Mouse (Mus musculus): ENCODE measurements around the gene Ksr2. TPM values are rescaled to one million over a fixed set of nuclear protein-coding genes. Genes with fewer than 3 reads are reported as not detected.
A peak's percentile ranks its signal among the peaks of the same experiment; 100 is the strongest.
"Not testable (repeated sequence)": the region's sequence is repeated elsewhere in the genome, so short reads cannot be mapped to it uniquely, and the experiment has no call there.

Gene Ksr2
- polyA plus RNA-seq, 1 experiment from 2014 or later, result 0.16 TPM

DNA sequence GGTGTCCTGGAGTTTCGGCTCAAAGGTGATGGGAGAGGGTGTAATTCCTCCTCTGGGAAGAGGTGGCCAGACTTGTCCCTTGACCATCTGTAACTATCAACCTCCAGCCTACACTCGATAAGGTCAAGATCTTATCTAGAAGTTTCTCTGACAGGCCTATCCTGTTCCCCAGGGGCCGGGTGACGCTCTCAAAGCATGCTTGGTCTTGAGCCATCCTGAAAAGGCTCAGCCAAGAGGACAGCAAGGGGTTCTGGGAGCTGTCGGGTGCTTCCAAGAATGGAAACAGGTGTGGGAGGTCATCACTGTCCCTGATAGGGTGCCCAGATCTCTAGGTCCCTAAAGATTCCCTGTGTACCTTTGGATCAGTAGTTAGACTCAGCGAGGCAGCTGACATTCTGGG is 4.4 kb upstream of the Ksr2 start:
- no peaks in the 10 kb centered on the region for H3K27me3 ChIP-seq (ENCODE audit: control insufficient read depth, insufficient read depth, low read length)
- H3K36me3 ChIP-seq (ENCODE audit: control insufficient read depth, insufficient read depth, low read length), result no peaks in the 10 kb centered on the region
- no peak overlapping the region for H3K9ac ChIP-seq (ENCODE audit: low read length)
- no peak for TF ChIP-seq EP300 (optimal IDR thresholded peaks at IDR 0.05)
- no peak for TF ChIP-seq CTCF (IDR thresholded peaks at IDR 0.05; ENCODE audit: low read depth)
- no peak overlapping the region for H3K4me2 ChIP-seq (replicated peaks; ENCODE audit: low read depth)
- H3K4me1 ChIP-seq (replicated peaks; ENCODE audit: control insufficient read depth, insufficient read depth), result no peaks in the 10 kb centered on the region
- no peak for ATAC-seq (ENCODE audit: low FRiP score, low TSS enrichment)
- no peak overlapping the region for H3K4me3 ChIP-seq (ENCODE audit: low read depth, low read length)
- WGBS, result 67% methylated on average over 6 of the region's 6 CpGs
- no peak for DNase-seq (ENCODE audit: low spot score)
- H3K27ac ChIP-seq (replicated peaks), result no peak overlapping the region
- no peaks in the 10 kb centered on the region for H3K9me3 ChIP-seq (ENCODE audit: control insufficient read depth, low read length)

DNA sequence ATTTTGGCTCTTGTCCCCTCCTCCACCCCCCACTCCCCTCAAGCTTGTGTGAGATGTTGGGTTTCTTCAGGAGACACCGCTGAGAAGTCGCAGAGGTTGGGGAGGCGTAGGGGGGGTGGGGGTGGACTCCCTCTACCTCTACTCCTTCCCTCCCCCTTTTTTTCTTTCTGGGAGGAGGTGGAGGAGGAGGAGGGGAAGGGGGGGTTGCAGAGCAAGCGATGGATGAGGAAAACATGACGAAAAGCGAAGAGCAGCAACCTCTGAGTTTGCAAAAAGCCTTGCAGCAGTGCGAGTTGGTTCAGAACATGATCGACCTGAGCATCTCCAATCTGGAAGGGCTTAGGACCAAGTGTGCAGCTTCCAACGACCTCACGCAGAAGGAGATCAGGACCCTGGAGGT is 811 bp downstream of the Ksr2 start:
- H3K4me2 ChIP-seq (replicated peaks; ENCODE audit: low read depth), result peak overlapping the region; percentile 89
- ATAC-seq (ENCODE audit: low FRiP score, low TSS enrichment) (no peak), DNase-seq (ENCODE audit: low spot score) (no peak)
- WGBS, result 1% methylated on average over 9 of the region's 10 CpGs
- H3K27ac ChIP-seq (replicated peaks), result no peak overlapping the region
- H3K36me3 ChIP-seq (ENCODE audit: control insufficient read depth, insufficient read depth, low read length), result no peaks in the 10 kb centered on the region
- peak overlapping the region; percentile 51; the same call in 1 of the 2 replicates for H3K4me3 ChIP-seq (ENCODE audit: low read depth, low read length)
- TF ChIP-seq EP300 (optimal IDR thresholded peaks at IDR 0.05), result no peak
- no peak for TF ChIP-seq CTCF (IDR thresholded peaks at IDR 0.05; ENCODE audit: low read depth)
- H3K9ac ChIP-seq (ENCODE audit: low read length), result no peak overlapping the region
- no peaks in the 10 kb centered on the region for H3K4me1 ChIP-seq (replicated peaks; ENCODE audit: control insufficient read depth, insufficient read depth)
- no peaks in the 10 kb centered on the region for H3K9me3 ChIP-seq (ENCODE audit: control insufficient read depth, low read length)
- H3K27me3 ChIP-seq (ENCODE audit: control insufficient read depth, insufficient read depth, low read length), result no peaks in the 10 kb centered on the region

DNA sequence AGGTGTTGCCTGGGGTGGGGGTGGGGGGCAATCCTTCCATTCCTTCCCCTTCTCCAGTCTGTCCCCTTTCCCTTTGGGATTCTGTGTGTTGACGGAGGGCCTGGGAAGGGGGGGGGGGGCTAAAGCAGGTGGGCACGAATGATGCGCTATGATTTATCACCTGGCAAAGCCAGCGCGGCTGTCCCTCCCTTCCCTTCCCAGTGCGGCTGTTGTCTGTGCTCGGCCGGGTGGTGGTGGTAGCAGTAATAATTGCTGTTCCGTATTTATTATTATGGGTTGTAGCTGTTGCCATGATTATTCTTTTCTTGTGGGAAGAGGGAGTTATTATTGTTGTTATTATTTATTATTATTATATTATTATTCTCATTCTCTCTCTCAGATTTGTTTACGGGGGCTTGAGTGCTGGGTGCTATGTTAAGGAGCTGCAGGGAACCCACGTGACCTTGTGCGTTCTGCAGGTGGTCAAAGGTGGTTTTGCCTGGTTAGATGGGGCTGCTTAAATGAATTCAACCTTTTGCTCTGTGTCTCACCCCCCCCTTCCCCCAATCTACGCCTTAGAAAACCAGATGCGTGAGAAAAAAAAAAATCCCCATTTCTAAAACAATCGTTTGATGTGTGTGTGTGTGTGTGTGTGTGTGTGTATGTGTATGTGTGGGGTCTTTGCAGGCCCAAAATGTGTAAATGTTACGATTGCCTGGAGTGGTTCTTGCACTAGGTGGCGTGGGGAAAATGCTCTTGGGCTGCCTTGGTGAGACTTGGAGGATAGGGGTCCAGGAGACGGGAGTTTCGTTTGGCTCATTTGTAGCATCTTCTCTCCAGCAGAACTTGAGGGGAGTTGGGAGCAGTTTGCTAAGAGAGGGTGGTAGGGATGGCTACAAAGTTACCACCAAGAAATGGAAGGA is 1.5 kb downstream of the Ksr2 start:
- no peak overlapping the region for H3K4me3 ChIP-seq (ENCODE audit: low read depth, low read length)
- whole genome bisulfite sequencing, result 36% methylated on average over 19 of the region's 19 CpGs
- H3K4me1 ChIP-seq (replicated peaks; ENCODE audit: control insufficient read depth, insufficient read depth), result no peaks in the 10 kb centered on the region
- no peak for DNase-seq (ENCODE audit: low spot score)
- no peak overlapping the region for H3K9ac ChIP-seq (ENCODE audit: low read length)
- H3K27ac ChIP-seq (replicated peaks), result no peak overlapping the region
- no peak overlapping the region for H3K4me2 ChIP-seq (replicated peaks; ENCODE audit: low read depth)
- no peak for TF ChIP-seq EP300 (optimal IDR thresholded peaks at IDR 0.05)
- no peak for ATAC-seq (ENCODE audit: low FRiP score, low TSS enrichment)
- no peaks in the 10 kb centered on the region for H3K36me3 ChIP-seq (ENCODE audit: control insufficient read depth, insufficient read depth, low read length)
- no peaks in the 10 kb centered on the region for H3K27me3 ChIP-seq (ENCODE audit: control insufficient read depth, insufficient read depth, low read length)
- H3K9me3 ChIP-seq (ENCODE audit: control insufficient read depth, low read length), result no peaks in the 10 kb centered on the region

DNA sequence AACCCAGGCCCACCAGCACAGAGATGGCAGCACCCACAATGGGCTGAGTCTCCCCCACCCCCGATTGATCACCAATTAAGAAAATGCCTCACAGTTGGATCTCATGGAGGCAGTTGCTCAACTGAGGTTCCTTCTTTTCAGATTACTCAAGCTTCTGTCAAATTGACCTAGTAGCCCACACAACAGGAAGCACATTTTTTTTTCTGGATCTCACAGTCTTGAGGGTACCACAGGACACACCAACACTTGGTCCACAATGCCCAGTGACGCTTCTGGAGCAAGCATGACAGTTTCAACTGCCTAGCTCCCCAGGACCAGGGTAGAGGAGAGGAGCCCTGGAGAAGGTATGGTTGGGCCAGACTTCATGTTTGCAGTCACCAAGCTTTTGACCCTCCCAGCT is 3.6 kb downstream of the Ksr2 start:
- H3K4me1 ChIP-seq (replicated peaks; ENCODE audit: control insufficient read depth, insufficient read depth), result no peaks in the 10 kb centered on the region
- H3K27me3 ChIP-seq (ENCODE audit: control insufficient read depth, insufficient read depth, low read length), result no peaks in the 10 kb centered on the region
- ATAC-seq (ENCODE audit: low FRiP score, low TSS enrichment) (no peak), DNase-seq (ENCODE audit: low spot score) (no peak)
- TF ChIP-seq CTCF (IDR thresholded peaks at IDR 0.05; ENCODE audit: low read depth), result no peak
- TF ChIP-seq EP300 (optimal IDR thresholded peaks at IDR 0.05), result no peak
- H3K4me2 ChIP-seq (replicated peaks; ENCODE audit: low read depth), result no peak overlapping the region
- H3K9ac ChIP-seq (ENCODE audit: low read length), result no peak overlapping the region
- H3K9me3 ChIP-seq (ENCODE audit: control insufficient read depth, low read length), result no peaks in the 10 kb centered on the region
- no peak overlapping the region for H3K27ac ChIP-seq (replicated peaks)
- H3K36me3 ChIP-seq (ENCODE audit: control insufficient read depth, insufficient read depth, low read length), result no peaks in the 10 kb centered on the region
- WGBS, result 72% methylated on average over 2 of the region's 2 CpGs
- H3K4me3 ChIP-seq (ENCODE audit: low read depth, low read length), result no peak overlapping the region

DNA sequence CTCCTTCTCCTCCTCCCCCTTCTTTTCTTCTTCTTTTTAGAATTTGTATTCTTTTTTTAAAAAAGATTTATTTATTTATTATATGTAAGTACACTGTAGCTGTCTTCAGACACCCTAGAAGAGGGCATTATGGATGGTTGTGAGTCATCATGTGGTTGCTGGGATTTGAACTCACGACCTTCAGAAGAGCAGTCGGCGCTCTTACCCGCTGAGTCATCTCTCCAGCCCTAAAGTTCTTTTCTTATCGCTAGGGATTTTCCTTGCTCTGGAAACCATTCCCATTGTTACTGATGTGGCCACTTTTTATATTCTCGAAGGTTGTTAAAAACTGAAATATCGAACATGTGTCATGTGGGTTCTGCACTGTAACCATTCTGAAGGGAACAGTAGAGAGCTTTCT is 19.7 kb downstream of the Ksr2 start:
- not testable (repeated sequence) for H3K4me2 ChIP-seq (replicated peaks; ENCODE audit: low read depth); DNase-seq (ENCODE audit: low spot score); H3K9ac ChIP-seq (ENCODE audit: low read length); H3K9me3 ChIP-seq (ENCODE audit: control insufficient read depth, low read length); H3K27ac ChIP-seq (replicated peaks); H3K4me1 ChIP-seq (replicated peaks; ENCODE audit: control insufficient read depth, insufficient read depth); ATAC-seq (ENCODE audit: low FRiP score, low TSS enrichment); H3K27me3 ChIP-seq (ENCODE audit: control insufficient read depth, insufficient read depth, low read length); H3K4me3 ChIP-seq (ENCODE audit: low read depth, low read length); H3K36me3 ChIP-seq (ENCODE audit: control insufficient read depth, insufficient read depth, low read length)
- WGBS, result 89% methylated on average over 7 of the region's 7 CpGs

DNA sequence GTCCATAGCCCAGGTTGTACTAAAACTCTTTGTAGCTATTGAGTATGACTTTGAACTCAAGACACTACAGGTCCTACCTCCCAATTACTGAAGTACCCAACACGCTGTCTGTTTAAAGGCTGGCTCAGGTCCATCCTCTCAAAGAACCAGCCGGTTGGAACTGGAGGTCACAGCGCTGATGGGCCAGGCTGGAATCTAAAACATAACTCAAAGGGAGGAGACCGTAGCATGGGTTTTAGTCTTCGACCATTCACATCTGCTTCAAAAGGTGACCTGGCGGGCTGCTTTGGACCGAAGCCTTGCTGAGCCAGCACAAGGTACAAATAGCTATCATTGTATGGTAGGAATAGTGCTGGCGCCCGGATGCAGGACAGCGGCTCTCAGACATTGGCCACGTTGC is 26.5 kb downstream of the Ksr2 start:
- Histone ChIP-seq H3K36me3 (ENCODE audit: control insufficient read depth, insufficient read depth, low read length) (no peaks in the 10 kb centered on the region), H3K4me2 (replicated peaks; ENCODE audit: low read depth) (no peak overlapping the region), H3K9me3 (ENCODE audit: control insufficient read depth, low read length) (no peaks in the 10 kb centered on the region), H3K27me3 (ENCODE audit: control insufficient read depth, insufficient read depth, low read length) (no peaks in the 10 kb centered on the region), H3K4me3 (ENCODE audit: low read depth, low read length) (no peak overlapping the region), H3K4me1 (replicated peaks; ENCODE audit: control insufficient read depth, insufficient read depth) (no peaks in the 10 kb centered on the region), H3K9ac (ENCODE audit: low read length) (no peak overlapping the region), H3K27ac (replicated peaks) (no peak overlapping the region)
- ATAC-seq (ENCODE audit: low FRiP score, low TSS enrichment), result no peak
- TF ChIP-seq CTCF (IDR thresholded peaks at IDR 0.05; ENCODE audit: low read depth) (no peak), EP300 (optimal IDR thresholded peaks at IDR 0.05) (no peak)
- 89% methylated on average over 11 of the region's 11 CpGs for WGBS
- no peak for DNase-seq (ENCODE audit: low spot score)
